Mouse (Mus musculus): ENCODE measurements at regions not wholly inside any gene's neighbourhood (a gene's known extent, or its start where the extent isn't known, plus 50 kb on each side); places are given as distances from the start of the nearest gene placed in this dataset.

DNA sequence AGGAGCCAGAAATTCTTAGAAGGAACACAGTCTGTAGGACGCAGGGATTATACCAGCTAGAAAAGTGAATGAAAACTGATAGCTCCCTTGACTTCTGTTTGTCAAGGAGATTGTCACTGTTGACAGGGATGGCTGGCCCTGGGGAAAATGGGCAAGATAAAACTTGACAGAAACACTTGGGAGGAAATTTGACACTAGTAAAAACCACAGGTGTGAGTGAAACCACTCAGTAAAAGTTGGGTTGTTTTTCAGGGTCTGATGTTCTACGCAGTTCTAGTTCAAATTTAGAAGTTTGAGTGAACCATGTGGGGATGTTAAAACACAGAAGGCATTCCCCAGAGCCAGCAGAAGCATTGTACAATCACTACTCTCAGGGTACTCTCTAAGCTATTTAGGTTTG, 246.6 kb upstream of the Prep start:
- DNase-seq = no peak

GRCm38 (mm10) chr10:44819361-44819760, 247.6 kb upstream of the Prep start:
- no peak for DNase-seq

GRCm38 (mm10) chr10:44818615-44819014, 248.4 kb upstream of the Prep start:
- DNase-seq = no peak

DNA sequence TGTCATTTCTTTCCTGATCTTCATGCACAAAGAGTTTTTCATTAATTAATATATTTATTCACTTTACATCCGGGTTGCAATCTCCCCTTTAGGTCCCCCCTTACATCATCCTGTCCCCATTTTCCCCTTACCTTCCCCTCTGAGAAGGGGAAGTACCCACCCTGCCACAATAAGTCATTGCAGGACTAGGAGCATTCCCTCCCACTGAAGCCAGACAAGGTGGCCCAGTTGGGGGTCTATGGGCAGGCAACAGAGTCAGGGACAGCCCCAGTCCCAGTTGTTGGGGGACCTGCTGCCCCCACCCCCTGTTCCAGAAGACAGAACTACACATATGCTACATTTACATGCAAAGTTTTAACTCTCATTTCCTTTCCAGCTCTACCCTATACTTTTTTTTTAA, 267.9 kb upstream of the Prdm1 start:
- DNase-seq = no peak

DNA sequence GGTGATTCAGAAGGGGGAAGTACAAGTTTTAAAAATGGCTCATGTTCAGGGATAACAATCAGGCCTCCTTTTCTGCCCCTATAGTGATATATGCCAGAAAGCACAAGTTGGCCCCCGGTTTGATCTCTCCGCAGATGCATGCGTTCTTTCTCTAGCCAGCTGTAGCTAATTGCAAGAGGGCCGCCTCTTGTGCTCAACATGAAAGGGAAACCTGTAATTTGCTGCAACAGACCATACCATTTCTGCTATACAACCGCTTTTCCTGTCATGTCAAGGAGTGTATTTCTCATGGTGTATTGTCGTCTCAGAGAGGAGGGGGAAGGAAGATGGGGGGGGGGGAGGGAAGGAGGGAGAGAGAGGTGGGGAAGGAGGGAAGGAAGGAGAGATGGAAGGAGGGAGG, 257.1 kb upstream of the Prdm1 start:
- no peak for DNase-seq

DNA sequence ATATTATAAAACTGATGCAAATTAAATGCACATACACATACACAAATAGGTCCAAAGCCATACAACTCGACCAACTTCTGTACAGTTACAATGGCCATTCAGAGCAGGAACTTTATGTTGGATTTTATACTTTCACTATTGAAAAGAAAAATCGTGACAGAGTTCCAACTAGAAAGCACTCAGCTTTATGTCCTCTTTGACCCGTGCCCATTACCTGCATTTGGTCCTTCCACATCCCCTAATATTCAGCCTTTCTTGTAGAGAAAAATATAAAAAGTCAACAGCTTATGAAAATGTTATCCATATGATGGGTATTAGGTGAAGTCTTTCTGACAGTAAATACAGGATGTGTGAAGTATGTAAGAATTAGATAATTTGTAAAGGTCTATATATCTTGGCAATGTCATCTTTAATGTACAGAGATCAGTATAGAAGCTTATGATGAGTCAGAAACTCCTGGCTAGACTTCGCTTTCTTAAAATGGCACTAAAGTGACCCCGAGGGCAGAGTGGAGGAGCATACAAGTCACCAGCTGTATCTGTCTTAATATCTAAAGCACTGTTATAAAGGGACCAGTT, 252.2 kb upstream of the Prdm1 start:
- DNase-seq = no peak

- DNase-seq = peak; percentile 41
These were observed 251.4 kb upstream of the Prdm1 start for GRCm38 (mm10) chr10:44779568-44780207.

DNA sequence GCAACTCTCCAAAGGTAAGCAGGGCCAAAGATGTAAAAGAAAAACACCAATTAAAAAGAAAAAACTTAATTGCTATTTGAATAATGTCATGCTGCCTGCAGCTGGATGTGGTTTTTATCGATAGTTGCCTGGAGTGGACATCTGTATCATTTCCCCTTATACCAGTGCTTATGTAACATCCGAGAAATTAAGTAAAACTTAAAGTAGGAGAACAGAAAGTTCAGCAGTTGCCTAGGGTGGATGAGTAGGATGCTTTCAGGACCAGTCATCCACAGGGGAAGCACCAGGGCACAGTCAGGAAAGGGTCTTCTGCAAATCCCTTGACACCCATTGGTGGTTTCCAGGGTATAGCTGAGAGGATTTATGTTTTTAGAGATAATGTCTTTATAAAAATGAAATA, 248.9 kb upstream of the Prdm1 start:
- no peak for DNase-seq

GRCm38 (mm10) chr10:44776175-44776574, 247.9 kb upstream of the Prdm1 start:
- DNase-seq = no peak

GRCm38 (mm10) chr10:44765527-44765926, 237.2 kb upstream of the Prdm1 start:
- no peak for DNase-seq

- no peak for DNase-seq
These were observed 234.8 kb upstream of the Prdm1 start for GRCm38 (mm10) chr10:44763102-44763501.

GRCm38 (mm10) chr10:44762068-44762467, 233.8 kb upstream of the Prdm1 start:
- no peak for DNase-seq

DNA sequence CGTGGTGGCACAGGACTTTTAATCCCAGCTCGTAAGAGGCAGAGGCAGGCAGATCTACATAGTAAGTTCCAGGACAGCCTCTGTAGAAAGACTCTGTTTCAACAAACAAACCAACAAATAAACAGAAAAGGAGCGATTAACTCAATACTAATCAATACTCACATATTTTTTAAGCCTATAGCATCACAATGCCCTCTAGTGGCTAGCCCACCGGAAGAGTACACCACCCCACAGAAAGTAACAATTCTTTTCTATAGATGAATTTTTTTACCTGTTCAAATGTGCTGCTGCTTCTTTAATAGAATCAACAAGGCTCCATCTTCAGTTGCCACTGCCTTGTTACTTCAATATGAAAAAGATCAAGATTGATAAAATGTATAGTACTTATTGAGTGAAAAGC, 233.0 kb upstream of the Prdm1 start:
- no peak for DNase-seq

DNA sequence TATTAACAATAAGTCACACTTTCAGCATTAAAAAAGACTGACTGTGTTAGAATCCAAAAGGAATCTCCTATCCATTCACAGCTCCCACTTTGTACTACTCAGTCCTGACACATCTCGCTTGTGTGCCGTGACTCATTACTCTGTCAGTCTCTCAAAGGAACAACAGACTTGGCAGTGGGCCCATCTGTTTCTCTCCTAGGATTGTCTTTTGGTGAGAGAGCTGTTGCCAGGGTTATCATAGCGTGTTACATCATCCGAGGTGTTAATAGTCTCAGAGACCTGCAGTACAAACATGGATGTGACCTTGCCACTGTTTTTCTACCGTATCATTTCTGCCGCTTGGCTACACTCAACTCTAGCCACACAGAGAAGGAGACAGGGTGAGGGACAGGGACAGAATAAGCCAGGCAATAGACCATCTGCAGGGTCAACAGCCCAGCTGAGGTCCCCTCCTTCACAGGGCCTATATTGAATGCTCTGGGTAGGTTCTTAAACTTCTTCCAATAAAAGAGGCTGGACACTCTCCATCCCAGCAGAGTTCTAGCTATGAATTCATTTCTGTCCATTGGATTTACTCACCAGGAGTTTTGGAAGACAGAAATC, 227.2 kb upstream of the Prdm1 start:
- DNase-seq = peak; percentile 92

GRCm38 (mm10) chr10:44754930-44755329, 226.6 kb upstream of the Prdm1 start:
- no peak for DNase-seq

DNA sequence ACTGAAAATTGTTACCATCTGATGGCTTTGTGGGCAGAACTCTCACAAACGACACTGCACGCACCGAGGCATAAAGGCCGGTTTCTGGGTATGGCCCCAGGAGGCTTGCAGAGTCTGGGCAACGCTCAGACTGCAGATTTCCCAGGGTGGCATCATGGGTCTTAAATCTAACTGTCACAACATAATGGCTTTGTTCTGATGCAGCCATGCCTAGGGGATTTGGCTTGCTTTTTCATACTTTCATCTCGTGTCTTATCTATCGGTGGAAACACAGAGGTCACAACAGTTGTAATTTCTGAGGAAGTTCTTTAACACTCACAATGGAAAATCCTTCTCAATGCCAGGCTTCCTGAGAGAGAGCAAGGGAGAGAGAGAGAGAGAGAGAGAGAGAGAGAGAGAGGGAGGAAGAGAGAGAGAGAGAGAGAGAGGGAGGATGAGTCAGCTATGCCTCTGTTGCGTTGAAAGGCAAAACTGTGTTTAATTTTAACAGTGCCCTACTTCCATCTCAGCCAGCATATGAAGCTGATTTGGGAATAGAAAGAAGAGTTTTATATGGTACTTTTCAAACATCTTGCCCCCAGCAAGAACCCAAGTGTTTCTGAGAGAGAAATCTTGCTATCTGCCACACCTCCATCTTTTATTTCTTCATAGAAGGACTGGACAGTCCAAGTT, 224.6 kb upstream of the Prdm1 start:
- DNase-seq = peak; percentile 84

- no peak for DNase-seq
These were observed 222.8 kb upstream of the Prdm1 start for GRCm38 (mm10) chr10:44751061-44751460.

DNA sequence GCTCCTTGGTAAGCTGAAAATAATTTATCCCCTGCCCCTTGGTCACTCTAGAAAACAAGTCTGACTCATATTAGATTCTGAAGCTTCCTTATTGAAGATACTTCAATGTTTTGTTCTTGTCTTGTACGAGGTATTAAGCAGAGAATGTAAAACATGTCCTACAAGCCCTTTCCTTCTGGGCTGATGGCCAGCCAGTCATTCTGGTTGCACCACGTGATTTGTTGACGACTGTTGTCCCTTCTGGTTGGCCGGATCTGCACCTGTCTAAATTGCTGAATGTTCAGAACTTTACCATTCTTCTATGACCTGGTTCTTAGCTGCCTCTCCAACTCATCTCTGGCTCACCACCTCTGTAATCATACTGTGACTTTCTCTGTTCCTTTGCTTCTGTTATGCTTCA, 220.9 kb upstream of the Prdm1 start:
- DNase-seq = peak; percentile 42

DNA sequence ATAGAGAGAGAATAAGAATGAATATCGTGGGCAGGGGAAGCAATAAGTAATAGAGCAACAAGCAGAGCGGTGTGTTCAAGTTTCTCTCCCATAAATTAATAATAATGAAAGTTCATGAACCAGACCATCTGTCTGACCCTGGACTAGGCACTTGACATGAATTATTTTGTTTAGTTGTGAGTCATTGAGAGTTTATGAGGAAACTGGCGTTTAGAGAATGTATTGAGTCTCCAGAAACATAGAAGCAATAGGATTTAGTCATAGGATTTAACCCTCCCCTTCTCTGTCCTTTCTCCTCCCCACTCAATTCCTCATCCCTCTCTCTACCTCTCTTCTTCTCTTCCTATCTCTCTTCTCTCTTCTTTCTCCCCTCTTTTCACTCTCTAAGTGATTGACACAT, 219.1 kb upstream of the Prdm1 start:
- DNase-seq = no peak

GRCm38 (mm10) chr10:44744221-44744620, 215.9 kb upstream of the Prdm1 start:
- DNase-seq = peak; percentile 37

- no peak for DNase-seq
These were observed 205.3 kb upstream of the Prdm1 start for GRCm38 (mm10) chr10:44733641-44734040.

- no peak for DNase-seq
These were observed 202.4 kb upstream of the Prdm1 start for GRCm38 (mm10) chr10:44730721-44731120.

- DNase-seq = no peak
These were observed 200.7 kb upstream of the Prdm1 start for GRCm38 (mm10) chr10:44728963-44729362.

DNA sequence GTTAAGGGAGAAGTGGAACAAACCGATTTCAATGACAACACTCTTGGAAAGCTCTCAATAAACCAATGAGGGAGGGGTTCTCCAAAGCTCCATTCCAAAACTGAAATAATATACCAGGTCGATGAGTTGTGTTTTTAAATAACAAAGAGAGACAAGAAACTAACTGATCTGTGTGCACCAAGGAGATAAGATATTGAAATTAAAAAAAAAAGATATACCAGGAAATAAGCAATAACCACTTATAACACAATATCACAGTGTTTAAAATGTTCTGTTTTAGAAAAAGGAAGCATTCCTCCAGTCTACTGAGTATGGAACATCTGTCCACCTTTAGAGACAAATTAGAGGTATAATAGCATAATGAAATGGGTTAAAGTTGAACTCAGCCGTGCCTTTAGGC, 196.3 kb upstream of the Prdm1 start:
- no peak for DNase-seq

All from retina, postnatal 1 day (tissue).